Mouse (Mus musculus) liver, adult 2 months (tissue): ENCODE measurements around the gene Cdkl3.

Experiments
- CTCF ChIP-seq: fragments of 200-500 bp; IDR thresholded peaks from 2 replicates; pipeline ENCODE4 v1.5.1; 2011; ENCODE audit warnings: low read depth, low read length, control low read depth
- POLR2A ChIP-seq: fragments of 200-500 bp; IDR thresholded peaks from 2 replicates; pipeline ENCODE4 v1.6.1; 2011; ENCODE audit warnings: low read length, control low read depth; ENCODE audit not compliant: insufficient read depth; ENCODE audit errors: extremely low read depth

DNA sequence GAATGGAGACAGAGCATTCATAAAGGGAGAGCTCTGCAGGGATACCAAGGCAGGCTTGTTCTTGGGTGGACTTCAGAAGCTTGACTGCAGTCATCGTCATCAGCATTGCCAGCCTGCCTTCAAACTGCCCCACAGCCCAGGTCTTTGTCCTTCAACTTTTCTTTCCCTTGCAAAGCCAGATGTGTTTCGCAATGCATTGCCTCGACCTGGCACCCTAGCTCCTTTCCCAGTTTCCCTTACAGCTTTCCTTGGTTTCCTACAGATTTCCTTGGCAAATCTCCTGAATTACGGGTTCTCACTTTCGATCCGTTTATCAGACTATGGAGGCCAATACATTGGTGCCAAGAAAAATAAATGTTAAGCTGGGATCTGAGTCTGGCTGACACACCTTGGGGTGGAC, 49.4 kb downstream of the Cdkl3 start:
- TF ChIP-seq CTCF (no peak), POLR2A (no peak)
